Mouse (Mus musculus): Measurements from ENCODE around the gene Tead1.

Tead1 gene

DNA sequence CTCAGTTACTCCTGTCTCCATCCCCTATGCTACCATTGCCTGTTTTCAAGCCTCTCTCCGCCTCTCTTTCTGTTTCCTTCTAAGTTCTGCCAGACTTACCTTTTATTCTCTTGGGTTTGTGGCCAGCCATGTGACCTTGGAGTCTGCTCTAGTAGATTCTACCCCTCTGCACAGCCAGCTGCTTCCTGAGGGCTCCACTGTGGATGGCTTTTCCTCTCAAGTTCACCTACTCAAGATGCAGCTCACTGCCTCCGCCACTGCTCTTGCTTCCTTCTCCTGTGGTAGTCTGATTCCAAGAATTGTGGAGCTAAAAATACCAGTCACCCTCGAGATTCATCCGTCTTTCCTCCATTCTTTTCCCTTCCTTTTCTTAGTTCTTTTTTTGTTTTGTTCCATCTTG is 140.7 kb downstream of the Tead1 start:
- no peak for DNase-seq (ENCODE audit: low spot score)

DNA sequence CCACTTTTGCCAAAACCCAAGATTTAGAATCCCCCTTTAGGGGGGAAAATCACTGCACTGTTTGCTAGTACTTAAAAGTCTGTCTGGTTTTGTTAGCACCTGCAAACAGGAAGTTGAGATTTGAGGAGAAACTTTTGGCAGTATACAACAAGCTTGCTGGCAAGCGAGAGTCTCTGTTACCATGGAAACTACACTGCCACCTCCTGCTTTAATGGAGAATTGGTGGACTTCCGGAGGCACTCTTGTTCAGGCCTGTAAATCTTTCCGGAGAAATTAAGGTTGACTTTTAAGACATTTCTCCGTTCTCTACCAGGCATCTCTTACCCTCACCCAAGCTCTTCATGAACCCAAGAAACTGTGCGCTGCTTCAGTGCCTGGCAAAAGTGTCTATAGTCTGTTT is 143.8 kb downstream of the Tead1 start:
- DNase-seq (ENCODE audit: low spot score), result no peak

DNA sequence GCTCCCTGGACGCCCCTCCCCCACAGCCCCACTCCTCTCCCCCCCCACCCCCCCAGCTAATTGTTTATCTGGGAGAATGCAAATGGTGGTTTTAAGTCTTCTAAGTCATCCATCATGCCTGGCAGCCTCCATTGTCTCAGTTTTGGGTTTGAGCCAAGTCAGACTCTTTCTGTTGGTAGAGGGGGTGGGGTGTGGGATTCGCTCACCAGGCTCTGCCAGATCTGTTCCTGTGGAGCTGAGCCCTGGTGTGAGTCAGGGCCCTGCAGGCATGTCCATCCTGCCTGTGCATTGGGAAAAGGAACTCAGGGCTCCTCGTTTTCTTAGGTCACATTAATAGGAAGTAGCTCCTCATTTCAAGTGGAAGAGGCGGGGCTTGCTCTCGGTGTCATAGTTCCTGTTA is 144.5 kb downstream of the Tead1 start:
- peak; percentile 38 for DNase-seq (ENCODE audit: low spot score)

DNA sequence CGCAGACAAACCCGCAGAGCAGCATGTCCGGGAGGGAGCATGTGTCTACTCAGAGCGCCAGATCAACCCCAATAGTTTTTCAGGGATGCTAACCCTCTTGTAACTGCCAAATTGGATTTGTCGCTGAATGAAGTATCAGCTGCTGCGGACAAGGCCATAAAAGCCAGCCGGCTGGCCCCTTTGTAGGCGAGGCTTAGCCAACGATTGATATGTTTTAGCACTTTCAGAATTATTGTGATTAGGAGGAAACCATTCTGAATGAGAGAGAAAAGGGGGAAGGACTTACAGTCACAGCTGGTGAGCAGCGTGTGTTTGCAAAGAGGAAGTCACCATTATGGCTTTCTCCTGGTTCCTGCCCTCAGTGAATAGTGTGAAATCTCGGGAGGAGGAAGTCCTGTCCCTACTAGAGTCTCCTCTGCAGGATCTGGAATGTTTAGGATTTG is 146.2 kb downstream of the Tead1 start:
- no peak for DNase-seq (ENCODE audit: low spot score)

DNA sequence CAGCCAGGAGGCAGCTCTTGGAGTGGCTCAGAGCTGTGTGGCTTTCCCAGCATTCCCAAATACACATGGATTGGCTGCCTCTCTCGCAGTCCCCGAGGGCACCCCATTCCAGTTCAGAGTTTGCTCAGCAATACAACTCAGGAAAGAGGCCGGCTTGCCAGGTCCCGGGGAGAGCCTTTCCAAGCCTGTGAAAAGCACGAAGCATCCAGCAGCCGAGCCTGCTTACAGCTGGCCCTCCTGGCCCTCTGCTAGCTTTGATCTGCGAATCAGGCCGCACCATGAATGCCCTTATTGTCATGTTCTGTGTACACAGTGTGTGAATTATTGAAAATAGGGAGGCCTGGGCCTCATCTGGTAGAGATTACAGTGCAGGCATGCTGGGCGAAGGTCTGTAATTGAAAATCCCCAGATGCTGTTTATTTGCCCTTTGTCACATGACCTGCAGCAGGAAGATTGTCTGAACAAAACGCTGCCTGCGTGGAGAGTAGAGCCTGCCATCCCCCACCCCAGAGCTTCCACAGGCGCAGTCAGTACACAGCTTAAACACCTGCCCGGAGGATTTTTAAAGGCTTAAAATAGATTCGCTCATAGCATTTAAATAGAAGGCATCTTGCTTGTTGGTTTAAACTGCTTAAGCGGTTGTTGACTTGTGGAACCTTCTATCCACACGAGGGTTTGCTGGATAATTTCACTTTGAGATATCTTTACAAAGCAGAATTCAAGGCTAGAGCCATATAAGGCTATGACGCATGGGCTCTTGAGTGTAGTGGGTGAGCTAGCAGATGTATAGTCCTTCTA is 147.2 kb downstream of the Tead1 start:
- peak; percentile 48 for DNase-seq (ENCODE audit: low spot score)

DNA sequence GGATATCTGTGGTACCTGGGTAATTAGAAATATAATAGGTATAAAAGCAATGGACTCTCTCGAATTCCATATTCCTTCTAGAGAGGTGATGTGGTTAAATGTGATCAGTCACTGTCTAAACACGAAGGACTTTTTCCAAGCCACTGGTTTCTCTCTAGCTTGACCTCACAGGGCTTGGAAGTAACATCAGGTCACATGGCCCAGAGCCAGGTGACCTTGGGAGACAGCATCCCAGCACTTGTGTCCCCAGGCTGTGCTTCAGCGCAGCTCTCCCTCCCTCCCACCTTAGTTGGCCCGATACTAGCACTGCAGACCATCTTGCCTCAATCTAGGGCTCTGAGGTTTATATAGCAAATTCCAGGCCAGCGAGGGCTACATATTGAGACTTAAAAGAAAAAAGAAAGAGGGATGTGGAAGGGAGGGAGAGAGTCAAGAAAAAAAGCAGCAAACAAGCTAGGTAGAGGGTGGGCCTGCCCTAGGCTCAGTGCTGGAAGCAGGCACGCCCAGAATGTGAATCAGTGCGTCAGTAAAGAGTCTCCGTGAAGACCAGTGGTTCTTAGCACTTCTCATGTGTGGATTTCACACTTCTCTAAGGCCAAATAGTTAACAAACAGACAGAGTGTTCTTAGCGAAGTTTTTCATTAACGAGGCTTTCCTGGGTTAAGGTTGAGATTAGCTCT is 149.0 kb downstream of the Tead1 start:
- DNase-seq (ENCODE audit: low spot score), result no peak

DNA sequence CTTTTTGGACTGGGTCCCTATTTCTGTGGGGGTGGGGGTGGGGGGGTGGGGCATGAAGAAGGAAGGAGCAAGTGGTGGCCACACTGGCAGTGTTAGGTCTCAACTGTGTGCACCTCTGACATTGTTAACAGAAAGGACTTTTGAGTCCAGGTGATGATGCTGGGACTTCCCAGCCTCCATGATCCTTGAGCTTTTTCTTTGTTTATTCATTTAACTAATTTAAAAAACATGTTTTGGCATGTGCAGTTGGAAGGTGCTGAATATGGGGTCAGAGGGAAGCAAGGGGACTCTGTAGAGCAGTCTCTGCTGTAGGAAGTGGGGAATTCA is 149.5 kb downstream of the Tead1 start:
- DNase-seq (ENCODE audit: low spot score), result no peak

DNA sequence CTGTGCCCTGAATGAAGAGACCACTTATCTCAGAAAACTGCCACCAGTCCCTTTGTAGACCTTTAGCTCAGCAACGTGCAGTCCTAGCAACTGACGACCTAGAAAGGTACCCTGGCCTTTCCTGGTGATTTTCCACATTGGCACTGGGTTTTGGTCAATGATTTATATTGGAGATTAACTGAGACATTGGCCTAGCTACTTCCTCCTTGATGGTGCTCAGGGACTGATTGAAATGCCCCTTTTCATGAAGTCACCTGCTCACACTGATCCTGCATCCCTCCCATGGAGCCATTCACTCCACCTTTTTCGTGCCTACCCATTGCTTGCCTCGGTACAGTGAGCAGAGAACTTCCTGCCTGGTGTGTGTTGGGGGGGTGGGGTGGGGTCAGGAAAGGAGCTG is 151.8 kb downstream of the Tead1 start:
- DNase-seq (ENCODE audit: low spot score), result no peak

DNA sequence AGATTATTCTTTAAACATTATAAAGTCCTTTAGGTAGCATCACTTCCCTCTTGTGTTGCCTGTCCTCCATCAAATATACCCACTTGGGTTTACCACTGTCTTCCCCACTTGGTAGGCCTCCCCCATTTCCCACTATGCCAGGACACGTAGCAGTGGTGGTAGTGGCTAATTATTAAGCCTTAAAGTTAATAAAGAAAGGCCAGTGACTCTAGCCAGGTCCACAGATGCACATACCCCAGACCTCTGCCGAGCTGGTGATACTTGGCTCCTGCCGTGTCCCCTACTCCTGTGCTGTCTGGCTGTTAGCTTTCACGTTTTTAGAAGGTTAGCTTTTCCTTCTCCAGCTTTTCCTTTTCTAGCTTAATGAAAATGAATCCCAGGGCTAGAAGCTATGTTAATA is 152.3 kb downstream of the Tead1 start:
- no peak for DNase-seq (ENCODE audit: low spot score)

DNA sequence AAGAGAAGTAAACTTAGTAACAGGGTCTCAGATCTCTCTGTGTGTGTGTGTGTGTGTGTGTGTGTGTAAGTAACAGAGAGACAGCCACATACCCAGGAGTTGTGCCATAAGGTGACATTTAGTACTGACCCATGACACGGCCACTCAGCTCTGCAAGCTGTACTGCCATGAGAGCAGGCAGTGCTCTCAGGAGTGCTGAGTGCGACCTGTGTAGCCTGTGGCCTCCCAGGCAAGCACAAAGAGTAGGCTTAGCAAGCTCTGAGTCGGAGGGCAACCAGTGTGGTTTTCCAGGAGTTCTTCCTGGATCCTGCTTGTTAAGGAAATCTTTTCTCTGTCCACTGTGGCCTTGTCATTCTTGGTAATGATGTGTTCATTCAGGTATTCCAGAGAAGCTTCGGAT is 154.0 kb downstream of the Tead1 start:
- no peak for DNase-seq (ENCODE audit: low spot score)

DNA sequence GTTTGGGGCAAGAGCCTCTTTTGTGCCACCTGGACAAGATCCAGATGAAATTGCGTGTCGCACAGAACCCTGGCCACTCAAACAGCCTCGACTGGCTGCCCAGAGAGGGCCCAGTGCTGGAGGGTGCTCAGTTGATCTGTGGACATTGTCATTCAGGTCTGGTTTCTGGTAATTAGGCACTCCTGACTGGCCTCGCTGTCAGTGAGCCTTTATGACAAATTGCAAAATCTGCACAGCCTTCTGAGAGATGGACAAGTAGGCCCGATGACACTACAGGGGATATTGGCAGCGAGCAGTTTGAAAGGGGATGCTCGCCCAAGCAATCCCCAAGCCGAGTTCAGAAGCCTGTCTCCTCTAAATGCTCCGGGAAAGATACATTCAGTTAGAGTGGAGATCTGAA is 157.0 kb downstream of the Tead1 start:
- no peak for DNase-seq (ENCODE audit: low spot score)

DNA sequence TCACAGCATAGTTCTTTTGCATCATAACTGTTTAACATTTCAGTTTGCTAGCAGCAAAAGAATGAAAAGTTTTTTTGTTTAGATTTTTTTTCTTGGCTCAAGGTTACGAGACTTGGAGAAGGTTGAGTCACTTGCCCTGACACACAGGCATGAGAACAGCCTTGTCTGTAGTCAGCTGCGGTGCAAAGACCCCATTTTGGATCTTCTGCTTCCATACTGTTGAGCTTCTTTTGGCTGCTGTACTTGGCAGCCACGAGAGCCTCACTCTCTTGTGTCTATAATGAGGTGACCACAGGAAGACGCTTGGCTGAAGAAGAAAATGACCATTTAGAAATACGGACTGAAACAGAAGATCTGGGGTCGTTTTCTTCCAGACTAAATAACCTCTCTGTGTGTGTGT is 159.0 kb downstream of the Tead1 start:
- no peak for DNase-seq (ENCODE audit: low spot score)

DNA sequence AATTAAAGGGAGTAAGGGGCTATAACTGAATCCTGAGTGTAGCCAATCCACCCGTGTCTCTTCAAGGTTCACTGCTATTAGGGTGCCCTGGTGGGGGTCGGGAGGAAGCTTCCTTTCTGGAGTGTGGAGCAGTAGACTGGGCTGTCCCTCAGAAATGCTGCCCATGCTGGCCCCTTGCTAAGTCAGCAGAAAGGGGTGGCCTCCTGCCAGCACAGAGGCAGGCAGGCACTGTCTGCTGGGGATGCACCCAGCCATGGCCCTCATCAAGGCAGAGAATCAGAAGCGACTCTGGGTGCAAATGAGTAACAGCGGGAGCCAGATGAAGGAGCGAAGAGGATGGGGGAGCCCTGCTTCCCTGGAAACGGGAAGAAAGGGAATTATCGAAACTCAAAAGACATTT is 161.2 kb downstream of the Tead1 start:
- no peak for DNase-seq (ENCODE audit: low spot score)

DNA sequence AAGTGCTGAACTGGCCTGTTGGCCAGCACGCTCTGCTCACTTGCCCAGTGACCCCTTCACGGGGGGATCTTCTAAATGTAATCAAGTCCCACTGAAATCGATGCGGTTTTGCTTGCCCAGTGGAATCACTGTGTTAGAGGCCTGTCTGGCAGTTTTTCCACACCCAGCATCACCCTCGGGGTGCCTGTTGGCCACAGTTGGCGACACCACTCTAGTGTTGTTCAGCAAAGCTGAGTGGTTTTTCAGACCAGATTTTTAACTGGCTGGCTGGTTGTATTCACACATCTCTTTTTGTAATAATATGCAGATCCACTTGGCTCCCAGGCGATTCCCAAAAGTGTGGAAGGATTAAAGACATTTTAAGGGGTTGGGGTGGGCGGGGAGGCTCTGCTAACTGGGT is 161.8 kb downstream of the Tead1 start:
- no peak for DNase-seq (ENCODE audit: low spot score)

DNA sequence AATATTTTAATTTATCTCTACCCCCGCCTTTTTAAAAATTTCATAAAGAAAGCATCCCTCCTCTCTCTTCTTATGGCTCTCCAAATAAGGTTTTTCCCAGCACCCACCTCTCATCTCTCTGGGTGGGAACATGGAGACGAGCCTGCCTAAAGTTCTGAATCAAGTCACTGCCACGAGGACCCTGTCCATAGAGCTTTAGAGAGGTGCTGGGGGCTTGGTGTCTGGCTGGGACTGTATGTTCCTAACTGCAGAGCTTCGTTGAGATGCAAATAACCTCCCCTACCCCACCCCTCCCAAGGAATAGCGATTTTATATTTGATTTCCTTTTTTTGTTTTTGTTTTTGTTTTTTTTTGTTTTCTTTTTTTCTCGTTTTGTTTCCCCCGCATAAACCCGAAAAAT is 162.4 kb downstream of the Tead1 start:
- DNase-seq (ENCODE audit: low spot score), result no peak

DNA sequence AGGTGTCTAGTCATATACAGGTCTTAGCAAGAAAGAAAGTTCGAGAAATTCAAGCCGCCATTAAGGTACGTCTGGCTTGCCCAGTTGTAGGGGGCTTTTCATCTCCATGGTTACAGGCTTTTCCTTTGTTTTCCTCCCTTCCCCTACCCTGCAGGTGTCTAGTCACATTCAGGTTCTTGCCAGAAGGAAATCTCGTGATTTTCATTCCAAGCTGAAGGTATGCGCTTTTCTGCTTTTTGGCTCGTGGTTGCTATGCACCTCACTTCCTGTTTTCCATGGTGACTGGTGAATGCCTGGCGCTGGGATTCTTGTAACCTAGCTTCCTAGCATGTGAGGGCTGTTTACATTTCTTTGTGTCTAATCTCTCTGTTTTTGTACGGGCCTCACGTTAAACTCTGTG is 162.8 kb downstream of the Tead1 start:
- DNase-seq (ENCODE audit: low spot score), result no peak

DNA sequence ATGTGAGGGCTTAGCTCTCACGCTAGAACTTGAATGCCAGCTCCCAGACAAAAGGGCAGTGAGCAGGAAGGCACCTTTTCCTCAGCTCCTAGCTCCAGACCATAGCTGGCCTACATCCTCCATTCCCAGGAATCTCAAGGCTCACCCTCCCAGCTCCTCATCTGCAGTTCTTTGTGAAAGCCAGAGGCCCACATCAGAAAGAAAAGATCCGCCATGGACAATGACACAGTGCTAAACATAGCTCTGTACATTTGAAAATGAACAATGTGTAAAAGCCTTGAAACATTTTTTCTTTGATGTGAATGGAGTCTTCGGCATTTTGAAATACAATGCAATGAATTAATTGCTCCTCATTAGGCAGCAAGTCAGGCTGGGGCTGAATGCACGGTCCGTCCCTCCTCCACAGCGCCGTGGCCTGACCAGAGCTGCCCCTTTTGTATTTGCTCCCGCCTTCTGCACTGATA is 172.2 kb downstream of the Tead1 start:
- DNase-seq (ENCODE audit: low spot score), result no peak

DNA sequence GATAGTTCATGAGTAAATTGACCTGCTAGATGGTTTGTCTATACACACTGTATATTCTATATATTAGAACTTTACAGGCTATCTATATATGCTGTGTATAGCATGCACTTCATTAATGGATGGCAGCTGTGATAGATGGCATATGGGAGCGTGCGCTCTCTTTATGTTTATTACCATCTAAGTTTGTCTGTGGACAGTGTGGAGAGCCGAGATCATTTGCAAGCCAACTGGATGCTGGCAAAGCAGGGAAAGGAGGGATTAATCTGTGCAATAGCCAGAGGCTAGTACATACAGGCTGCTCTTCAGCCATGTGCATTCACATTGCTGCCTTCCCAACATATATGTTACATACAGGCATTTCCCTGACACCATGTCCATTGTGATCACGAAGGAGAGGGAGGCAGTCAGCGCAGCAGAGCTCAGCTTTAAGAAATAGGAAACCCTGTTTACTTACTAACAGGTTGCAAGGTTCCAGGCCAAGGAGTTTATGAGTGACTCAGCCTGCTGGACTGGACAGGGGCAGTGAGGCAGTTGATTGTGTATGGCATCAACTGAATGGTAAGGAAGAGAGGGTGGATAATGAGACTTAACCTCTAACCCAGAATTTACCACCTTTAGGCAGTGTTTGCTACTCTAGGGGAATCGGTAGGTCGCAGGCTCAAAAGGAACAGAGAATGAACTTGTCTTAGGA is 173.2 kb downstream of the Tead1 start:
- no peak for DNase-seq (ENCODE audit: low spot score)

DNA sequence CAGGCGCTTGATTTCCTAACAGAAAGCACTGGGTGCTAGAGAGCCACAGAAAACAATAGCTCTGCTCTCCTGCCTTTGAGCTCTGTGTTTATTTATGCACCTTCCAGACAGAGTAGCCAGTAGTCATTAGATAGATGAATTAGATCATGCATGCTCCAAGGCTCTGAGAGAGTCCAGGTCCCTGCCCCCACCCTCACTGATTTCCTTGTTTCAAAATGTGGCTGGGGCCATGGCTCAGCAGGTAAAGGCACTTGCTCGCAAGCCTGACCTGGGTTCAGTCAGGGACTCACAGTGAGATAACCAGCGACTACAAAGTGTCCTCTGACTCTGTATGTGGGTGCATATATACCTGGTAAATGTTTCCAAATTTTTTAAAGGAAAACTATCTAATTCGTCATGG is 174.7 kb downstream of the Tead1 start:
- no peak for DNase-seq (ENCODE audit: low spot score)

DNA sequence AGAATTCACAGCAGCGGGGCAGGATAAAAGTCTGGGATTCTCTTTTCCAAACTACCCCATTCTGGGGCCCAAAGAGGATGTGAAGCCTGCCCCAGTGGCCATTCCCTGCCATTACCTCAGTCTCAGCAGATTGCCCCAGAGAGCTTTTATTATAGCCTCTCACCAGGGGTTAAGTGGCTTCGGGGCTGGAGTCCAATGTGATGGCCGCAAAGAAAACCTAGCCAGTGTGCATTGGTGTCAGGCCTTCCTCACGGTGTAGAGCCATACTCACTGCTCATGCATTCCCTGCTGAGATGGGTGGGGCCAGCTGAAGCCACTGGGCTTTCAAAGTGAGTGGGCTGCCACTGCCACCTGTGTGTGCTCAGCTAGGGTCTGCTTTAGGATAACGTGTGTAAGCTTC is 175.4 kb downstream of the Tead1 start:
- DNase-seq (ENCODE audit: low spot score), result no peak

DNA sequence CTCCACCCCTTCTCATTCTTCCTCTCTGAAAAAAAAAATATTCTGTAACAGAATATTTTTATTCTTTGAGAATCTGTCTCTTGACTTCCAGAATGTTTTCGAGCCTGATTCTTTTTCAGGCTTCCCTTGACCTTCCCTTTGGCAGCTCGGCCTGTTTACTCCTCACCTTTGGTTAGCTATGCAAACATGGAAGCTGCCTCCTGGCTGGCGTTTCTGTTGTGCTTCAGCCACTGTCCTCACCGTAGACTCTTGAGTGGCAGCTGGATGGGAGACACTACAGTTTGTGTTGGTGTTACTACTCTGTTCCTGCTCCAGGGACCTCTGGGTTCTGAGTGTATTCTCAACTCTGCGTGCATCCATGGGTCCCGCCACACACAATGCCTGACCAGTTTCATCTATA is 176.3 kb downstream of the Tead1 start:
- no peak for DNase-seq (ENCODE audit: low spot score)

DNA sequence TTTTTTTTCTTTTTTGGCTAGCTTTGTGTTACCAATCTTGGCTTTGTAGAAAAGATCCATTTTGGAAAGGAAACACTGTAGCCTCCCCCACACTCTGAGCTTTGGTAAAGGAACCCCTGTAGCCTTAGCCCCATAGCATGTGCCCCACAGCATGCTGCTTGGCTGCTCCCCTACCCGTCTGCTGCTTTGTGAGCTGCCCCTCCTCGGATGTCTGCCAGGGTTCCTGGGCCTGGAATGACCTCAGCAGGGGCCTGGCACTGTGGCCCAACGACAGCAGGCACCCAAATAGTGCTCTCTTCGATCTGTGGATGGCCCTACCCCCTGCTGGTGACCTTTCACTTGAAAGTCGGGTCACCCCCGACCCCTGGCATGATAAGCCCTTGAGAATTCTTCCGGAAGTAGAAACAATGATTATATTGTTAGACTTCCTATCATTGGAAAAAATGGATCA is 177.0 kb downstream of the Tead1 start:
- DNase-seq (ENCODE audit: low spot score), result peak; percentile 32

DNA sequence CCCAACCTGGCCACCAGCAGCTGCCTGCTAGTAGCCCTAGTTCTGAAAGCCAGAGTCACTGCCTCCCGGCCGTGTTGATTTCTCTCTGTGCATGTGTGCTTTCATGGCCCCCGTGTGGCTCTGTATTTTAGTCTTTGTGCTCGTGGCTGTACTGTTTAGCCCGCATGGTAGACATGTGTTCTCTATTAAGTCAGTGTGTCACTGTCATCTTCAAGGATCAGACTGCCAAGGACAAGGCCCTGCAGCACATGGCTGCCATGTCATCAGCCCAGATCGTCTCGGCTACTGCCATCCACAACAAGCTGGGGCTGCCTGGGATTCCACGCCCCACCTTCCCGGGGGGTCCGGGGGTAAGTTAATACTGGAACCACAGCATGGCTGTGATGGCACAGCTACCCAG is 177.5 kb downstream of the Tead1 start:
- no peak for DNase-seq (ENCODE audit: low spot score)
